Mouse (Mus musculus): ENCODE data around the gene Mettl14. TPM values are rescaled to one million over a fixed set of nuclear protein-coding genes. Genes with fewer than 3 reads are reported as not detected.

The Mettl14 gene
- polyA plus RNA-seq, 3 experiments from 2014 or later: 16.9 to 20.7 (median 17.7) TPM

Other genes starting within 250 kb of the Mettl14 start
- not detected for gene Synpo2, start 150.0 kb downstream of the Mettl14 start, polyA plus RNA-seq (2017; shearing (Covaris generic))
- gene Sec24d, start 118.7 kb downstream of the Mettl14 start, polyA plus RNA-seq (2017; shearing (Covaris generic)): 10 to 100 TPM; 17.3 to 30.5 (median 21.5) TPM
- gene Prss12, start 60.8 kb upstream of the Mettl14 start, polyA plus RNA-seq (2017; shearing (Covaris generic)): 1 to 10 TPM in 1 of 3 experiments, under 1 TPM in 2; 0.45 to 1.1 (median 0.65) TPM

All from inflammation-experienced regulatory T-cells, adult 6 months (primary cell).